Mouse (Mus musculus) myocyte (in vitro differentiated cells): ENCODE measurements around the gene Olfr611. TPM values are rescaled to one million over a fixed set of nuclear protein-coding genes. Genes with fewer than 3 reads are reported as not detected.
"Not testable (repeated sequence)": the region's sequence is repeated elsewhere in the genome, so short reads cannot be mapped to it uniquely, and the experiment has no call there.

ENCODE experiments used
- H3K27me3 ChIP-seq: one replicate; pipeline ENCODE4 v1.6.1; 2011; ENCODE audit not compliant: control insufficient read depth, insufficient read depth, insufficient read length
- H3K36me3 ChIP-seq: one replicate; pipeline ENCODE4 v1.6.1; 2011; ENCODE audit not compliant: control insufficient read depth, insufficient read depth
- H3K4me2 ChIP-seq: one replicate; pipeline ENCODE4 v1.6.1; 2011; ENCODE audit warnings: low read depth, control low read depth
- H3K4me3 ChIP-seq: one replicate; pipeline ENCODE4 v1.5.1; 2011; ENCODE audit warnings: mild to moderate bottlenecking, control low read depth, moderate library complexity
- H3K79me2 ChIP-seq: one replicate; pipeline ENCODE4 v1.6.1; 2011; ENCODE audit not compliant: control insufficient read depth, insufficient read depth
- H3ac ChIP-seq: one replicate; pipeline ENCODE4 v1.6.1; 2011; ENCODE audit not compliant: control insufficient read depth, insufficient read length
- CEBPB ChIP-seq: IDR thresholded peaks from 2 replicates; pipeline ENCODE4 v1.6.1; 2011; ENCODE audit warnings: mild to moderate bottlenecking, moderate library complexity; ENCODE audit not compliant: poor library complexity, insufficient read depth, severe bottlenecking
- E2F4 ChIP-seq: IDR thresholded peaks from one replicate; pipeline ENCODE4 v1.6.1; 2011; ENCODE audit warnings: mild to moderate bottlenecking, control low read depth, moderate library complexity; ENCODE audit not compliant: insufficient read depth
- MAX ChIP-seq: IDR thresholded peaks from one replicate; pipeline ENCODE4 v1.6.1; 2011; ENCODE audit warnings: low read depth, mild to moderate bottlenecking, control low read depth
- MYOD1 ChIP-seq, 3 experiments: IDR thresholded peaks; one replicate each; pipeline ENCODE4 v1.6.1; 2011; ENCODE audit warnings: control low read depth in 2 of 3, low read depth in 2 of 3, mild to moderate bottlenecking in 2 of 3, moderate library complexity in 1 of 3; ENCODE audit not compliant: insufficient read length in 2 of 3, control insufficient read depth in 1 of 3
- MYOG ChIP-seq, 3 experiments: IDR thresholded peaks; one replicate each; pipeline ENCODE4 v1.6.1; 2011; ENCODE audit warnings: control low read depth in 2 of 3, low read depth in 2 of 3, mild to moderate bottlenecking in 2 of 3; ENCODE audit not compliant: insufficient read length in 2 of 3, control insufficient read depth in 1 of 3, insufficient read depth in 1 of 3
- POLR2A ChIP-seq: IDR thresholded peaks from one replicate; pipeline ENCODE4 v1.6.1; 2011; ENCODE audit warnings: low read depth, mild to moderate bottlenecking, control low read depth, moderate library complexity; ENCODE audit not compliant: insufficient read length
- POLR2AphosphoS2 ChIP-seq: IDR thresholded peaks from one replicate; pipeline ENCODE4 v1.6.1; 2011; ENCODE audit warnings: low read depth, control low read depth; ENCODE audit not compliant: insufficient read length
- REST ChIP-seq: IDR thresholded peaks from one replicate; pipeline ENCODE4 v1.6.1; 2011; ENCODE audit warnings: mild to moderate bottlenecking, control low read depth, moderate library complexity; ENCODE audit not compliant: insufficient read depth, insufficient read length
- SRF ChIP-seq: IDR thresholded peaks from one replicate; pipeline ENCODE4 v1.6.1; 2011; ENCODE audit warnings: low read depth; ENCODE audit not compliant: control insufficient read depth, insufficient read length
- TCF12 ChIP-seq: IDR thresholded peaks from one replicate; pipeline ENCODE4 v1.6.1; 2011; ENCODE audit warnings: mild to moderate bottlenecking, control low read depth; ENCODE audit not compliant: poor library complexity, insufficient read depth, severe bottlenecking
- TCF3 ChIP-seq: IDR thresholded peaks from one replicate; pipeline ENCODE4 v1.6.1; 2011; ENCODE audit warnings: low read depth, control low read depth; ENCODE audit not compliant: insufficient read length
- USF1 ChIP-seq: IDR thresholded peaks from one replicate; pipeline ENCODE4 v1.6.1; 2011; ENCODE audit warnings: low read depth, mild to moderate bottlenecking, control low read depth, moderate library complexity
- polyA plus RNA-seq: library from polyadenylated mRNA; unstranded; fragments of >200 nt; fragmentation: generic; extraction: Trizol; gene quantifications from one replicate; pipeline ENCODE4 v1.2.1, GENCODE M21; 2012; ENCODE audit warnings: missing spikeins

Gene Olfr611
- polyA plus RNA-seq, 1 experiment: not detected

GRCm38 (mm10) chr7:103497962-103498361 is 22.7 kb downstream of the Olfr611 start, which contains the start of gene Olfr609:
TSS of gene Olfr609 (minus strand) at chr7:103498062.
- Histone ChIP-seq H3K27me3 (no peaks in the 10 kb centered on the region), H3K4me3 (no peak within 1 kb of the TSS), H3K79me2 (no peaks in the 10 kb centered on the region), H3ac (no peak within 1 kb of the TSS), H3K4me2 (no peak within 1 kb of the TSS), H3K36me3 (no peaks in the 10 kb centered on the region)
- no peak for TF ChIP-seq MYOD1 (IDR thresholded peaks at IDR 0.05; ENCODE audit: control insufficient read depth in 1 of 3, insufficient read length in 2 of 3, low read depth in 2 of 3)
- TF ChIP-seq POLR2AphosphoS2: no peak
- TF ChIP-seq USF1: no peak
- no peak for TF ChIP-seq POLR2A
- no peak for TF ChIP-seq REST
- TF ChIP-seq E2F4: no peak
- TF ChIP-seq SRF: no peak
- TF ChIP-seq MAX: no peak
- TF ChIP-seq TCF3: no peak
- TF ChIP-seq TCF12: no peak
- TF ChIP-seq MYOG (IDR thresholded peaks at IDR 0.05; ENCODE audit: control insufficient read depth in 1 of 3, insufficient read depth in 1 of 3, insufficient read length in 2 of 3, low read depth in 2 of 3): no peak
- TF ChIP-seq CEBPB: no peak

DNA sequence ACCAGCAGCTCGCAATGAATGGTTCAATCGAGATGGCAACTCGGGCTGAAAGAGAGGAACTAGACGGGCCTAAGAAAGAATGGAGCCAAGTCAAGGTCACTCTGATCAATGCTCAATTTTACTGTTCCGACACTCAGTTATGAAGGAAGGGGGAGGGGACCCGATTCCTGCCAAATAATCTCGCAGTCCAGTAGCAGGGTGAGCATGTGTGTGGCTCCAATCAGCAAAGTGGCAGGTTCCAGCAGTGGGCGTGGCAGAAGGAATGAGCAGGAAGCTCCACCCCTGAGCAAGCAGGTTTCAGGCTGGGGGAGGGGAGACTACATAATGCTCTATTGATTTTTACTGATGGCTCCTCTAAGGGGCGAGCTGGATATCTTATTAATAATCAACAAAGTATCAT is 43.5 kb downstream of the Olfr611 start:
- not testable (repeated sequence) for H3K36me3 ChIP-seq, H3K27me3 ChIP-seq, H3ac ChIP-seq, H3K79me2 ChIP-seq, H3K4me2 ChIP-seq, H3K4me3 ChIP-seq

DNA sequence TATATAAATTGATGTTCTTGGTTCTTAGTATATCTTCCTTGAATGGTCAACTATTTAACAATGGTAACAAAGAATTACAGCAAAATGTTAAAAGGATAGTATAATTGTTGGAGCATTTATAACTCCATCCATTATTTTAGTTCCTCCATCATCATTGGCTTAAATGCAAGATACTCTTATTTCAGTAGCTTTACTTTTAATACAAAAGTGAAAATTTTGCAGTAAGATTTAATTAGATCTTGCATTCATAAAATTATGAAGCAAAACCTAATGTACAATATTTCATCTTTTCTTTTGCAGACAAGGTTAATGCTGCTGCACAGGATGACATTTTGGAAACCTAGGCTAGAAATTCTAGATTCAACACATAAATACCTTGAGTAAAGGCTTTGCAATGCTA is 51.1 kb downstream of the Olfr611 start, which contains the start of gene Olfr608:
Gene Olfr608, plus strand, starts transcription at position 301 of the 400 bp plus-strand sequence.
- H3K4me3 ChIP-seq: no peak within 1 kb of the TSS
- TF ChIP-seq SRF (no peak), TCF12 (no peak), CEBPB (no peak), USF1 (no peak), POLR2AphosphoS2 (no peak), MAX (no peak), POLR2A (no peak), MYOG (IDR thresholded peaks at IDR 0.05; ENCODE audit: control insufficient read depth in 1 of 3, insufficient read depth in 1 of 3, insufficient read length in 2 of 3, low read depth in 2 of 3) (no peak), REST (no peak), MYOD1 (IDR thresholded peaks at IDR 0.05; ENCODE audit: control insufficient read depth in 1 of 3, insufficient read length in 2 of 3, low read depth in 2 of 3) (no peak), E2F4 (no peak), TCF3 (no peak)
- no peaks in the 10 kb centered on the region for H3K36me3 ChIP-seq
- no peak within 1 kb of the TSS for H3ac ChIP-seq
- H3K4me2 ChIP-seq: no peak within 1 kb of the TSS
- H3K27me3 ChIP-seq: no peaks in the 10 kb centered on the region
- H3K79me2 ChIP-seq: no peaks in the 10 kb centered on the region

Other genes with a start within 250 kb of the Olfr611 start
- not detected for gene Olfr596, start 215.2 kb downstream of the Olfr611 start, polyA plus RNA-seq
- gene Olfr597, start 204.5 kb downstream of the Olfr611 start, polyA plus RNA-seq: not detected
- not detected for gene Olfr598, start 197.3 kb downstream of the Olfr611 start, polyA plus RNA-seq
- not detected for gene Olfr599, start 184.9 kb downstream of the Olfr611 start, polyA plus RNA-seq
- gene Olfr600, start 171.2 kb downstream of the Olfr611 start, polyA plus RNA-seq: not detected
- gene Olfr601, start 158.2 kb downstream of the Olfr611 start, polyA plus RNA-seq: not detected
- not detected for gene Olfr603, start 134.7 kb downstream of the Olfr611 start, polyA plus RNA-seq
- gene Usp17lc, start 105.8 kb downstream of the Olfr611 start, polyA plus RNA-seq: not detected
- gene Olfr605, start 75.4 kb downstream of the Olfr611 start, polyA plus RNA-seq: not detected
- gene Olfr606, start 71.8 kb downstream of the Olfr611 start, polyA plus RNA-seq: not detected
- gene Olfr607, start 56.7 kb downstream of the Olfr611 start, polyA plus RNA-seq: not detected
- not detected for gene Olfr608, start 51.0 kb downstream of the Olfr611 start, polyA plus RNA-seq
- gene Olfr609, start 22.8 kb downstream of the Olfr611 start, polyA plus RNA-seq: not detected
- gene Olfr610, start 8.7 kb downstream of the Olfr611 start, polyA plus RNA-seq: not detected
- not detected for gene Olfr612, start 21.9 kb upstream of the Olfr611 start, polyA plus RNA-seq
- gene Olfr613, start 27.2 kb upstream of the Olfr611 start, polyA plus RNA-seq: not detected
- not detected for gene Olfr615, start 35.2 kb upstream of the Olfr611 start, polyA plus RNA-seq
- not detected for gene Olfr616, start 48.3 kb upstream of the Olfr611 start, polyA plus RNA-seq
- not detected for gene Olfr617, start 52.2 kb upstream of the Olfr611 start, polyA plus RNA-seq
- not detected for gene Olfr618, start 69.3 kb upstream of the Olfr611 start, polyA plus RNA-seq
- gene Olfr619, start 79.7 kb upstream of the Olfr611 start, polyA plus RNA-seq: not detected
- not detected for gene Olfr620, start 91.7 kb upstream of the Olfr611 start, polyA plus RNA-seq
- gene Olfr622, start 121.9 kb upstream of the Olfr611 start, polyA plus RNA-seq: not detected
- not detected for gene Olfr623, start 142.9 kb upstream of the Olfr611 start, polyA plus RNA-seq
- gene Olfr624, start 150.3 kb upstream of the Olfr611 start, polyA plus RNA-seq: not detected
- not detected for gene Olfr625-ps1, start 161.9 kb upstream of the Olfr611 start, polyA plus RNA-seq
- gene Olfr243, start 193.8 kb upstream of the Olfr611 start, polyA plus RNA-seq: not detected
- not detected for gene Olfr628, start 209.5 kb upstream of the Olfr611 start, polyA plus RNA-seq
- gene Olfr629, start 224.1 kb upstream of the Olfr611 start, polyA plus RNA-seq: not detected
- gene Olfr630, start 236.5 kb upstream of the Olfr611 start, polyA plus RNA-seq: not detected